Mouse (Mus musculus): ENCODE results near the gene Disc1. TPM values are rescaled to one million over a fixed set of nuclear protein-coding genes. Genes with fewer than 3 reads are reported as not detected.

Disc1 gene
- polyA plus RNA-seq, 1 experiment from 2014 or later = 3.8 TPM

DNA sequence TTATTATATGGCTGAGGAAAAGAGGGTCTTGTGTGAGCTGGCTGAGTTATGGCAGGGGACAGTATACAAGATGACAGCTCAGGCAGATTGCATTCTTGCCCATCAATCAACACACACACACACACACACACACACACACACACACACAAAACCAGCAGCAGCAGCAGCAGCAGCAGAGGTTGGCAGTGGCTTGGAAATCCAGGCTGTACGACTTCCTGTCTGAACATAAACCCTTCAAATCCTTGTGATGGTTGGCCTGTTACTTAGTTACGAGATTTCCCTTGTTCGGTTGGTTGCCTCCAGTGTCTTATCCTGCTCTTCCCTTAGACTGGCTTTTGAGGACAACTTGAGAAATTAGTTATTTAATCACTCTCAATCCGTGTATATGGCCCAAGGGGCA is 188.9 kb downstream of the Disc1 start:
- Histone ChIP-seq H3K4me3 (ENCODE audit: low read depth, low read length) (no peak overlapping the region), H3K4me1 (ENCODE audit: insufficient read depth) (0 out of 2 replicates have a peak, but pooled peaks cover 8% of the 10 kb centered on the region), H3K9ac (no peak overlapping the region), H3K27ac (ENCODE audit: low read depth) (no peak overlapping the region), H3K9me3 (ENCODE audit: low read depth, low read length) (no peaks in the 10 kb centered on the region), H3K4me2 (no peak overlapping the region), H3K36me3 (ENCODE audit: insufficient read depth) (no peaks in the 10 kb centered on the region), H3K27me3 (ENCODE audit: insufficient read depth, low read length) (no peaks in the 10 kb centered on the region)
- DNase-seq (peak; percentile 75), ATAC-seq (ENCODE audit: insufficient read depth) (peak; percentile 38; the same call in 1 of the 2 replicates)
- 23% methylated on average over 4 of the region's 4 CpGs for WGBS
- no peak for TF ChIP-seq CTCF (IDR thresholded peaks at IDR 0.05; ENCODE audit: low read depth)

DNA sequence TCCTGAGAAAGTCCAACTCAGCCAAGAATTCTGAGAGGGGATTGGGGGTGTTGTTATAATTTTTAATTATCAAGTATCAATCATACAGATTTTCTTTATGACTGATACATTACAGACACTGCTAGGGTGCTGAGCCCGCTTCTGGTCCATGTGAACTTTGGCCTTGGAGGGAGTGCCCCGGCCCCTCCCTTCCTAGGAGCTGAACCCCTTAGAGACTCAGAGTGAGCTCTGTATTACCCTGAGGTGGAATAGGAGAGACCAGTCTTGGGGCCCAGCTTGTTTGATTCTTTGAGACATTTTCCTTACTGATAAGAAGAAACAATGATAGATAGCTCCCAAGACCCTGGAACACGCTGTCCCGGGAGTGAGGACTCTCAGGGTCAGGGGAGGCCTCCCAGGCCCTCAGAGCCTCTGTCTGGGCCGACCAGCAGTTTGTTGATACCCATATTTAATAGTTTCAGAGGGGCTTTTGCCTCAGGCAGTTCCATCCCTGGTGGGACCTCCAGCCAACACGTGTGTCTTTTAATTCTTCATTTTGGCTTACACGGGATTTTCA is 192.8 kb downstream of the Disc1 start:
- no peak for TF ChIP-seq CTCF (IDR thresholded peaks at IDR 0.05; ENCODE audit: low read depth)
- 27% methylated on average over 7 of the region's 7 CpGs for WGBS

DNA sequence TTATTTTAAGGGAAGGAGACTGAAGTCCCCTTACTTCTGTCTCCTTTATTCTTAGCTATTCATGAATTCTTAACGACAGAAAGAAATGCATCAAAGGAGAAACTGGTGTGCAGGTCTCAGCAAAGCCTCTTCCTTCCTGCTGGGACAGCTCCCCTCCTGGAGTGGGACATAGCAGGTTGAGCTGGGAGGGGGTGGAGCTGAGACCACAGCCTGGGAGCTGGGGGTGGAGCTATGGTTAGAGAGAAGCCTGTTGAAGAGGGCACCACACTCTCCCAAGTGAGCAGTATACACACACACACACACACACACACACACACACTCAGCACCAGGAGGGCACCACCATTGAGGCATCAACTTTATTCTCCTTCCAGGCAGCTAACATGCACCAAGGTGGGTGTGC is 193.4 kb downstream of the Disc1 start:
- no peak for TF ChIP-seq CTCF (IDR thresholded peaks at IDR 0.05; ENCODE audit: low read depth)
- Histone ChIP-seq H3K4me1 (ENCODE audit: insufficient read depth) (0 out of 2 replicates have a peak, but pooled peaks cover 4% of the 10 kb centered on the region), H3K36me3 (ENCODE audit: insufficient read depth) (no peaks in the 10 kb centered on the region), H3K9me3 (ENCODE audit: low read depth, low read length) (no peaks in the 10 kb centered on the region), H3K27me3 (ENCODE audit: insufficient read depth, low read length) (no peaks in the 10 kb centered on the region), H3K27ac (ENCODE audit: low read depth) (no peak overlapping the region), H3K4me2 (no peak overlapping the region), H3K9ac (no peak overlapping the region), H3K4me3 (ENCODE audit: low read depth, low read length) (no peak overlapping the region)
- ATAC-seq (ENCODE audit: insufficient read depth) = peak; percentile 58; the same call in 1 of the 2 replicates
- WGBS = 0% methylated on average over 1 of the region's 1 CpGs
- no peak for DNase-seq

More for the DNA sequence above, 192.8 kb downstream of the Disc1 start:
- H3K27ac ChIP-seq (ENCODE audit: low read depth) = no peak overlapping the region
- H3K9me3 ChIP-seq (ENCODE audit: low read depth, low read length) = no peaks in the 10 kb centered on the region
- H3K36me3 ChIP-seq (ENCODE audit: insufficient read depth) = no peaks in the 10 kb centered on the region
- H3K4me3 ChIP-seq (ENCODE audit: low read depth, low read length) = no peak overlapping the region
- no peak overlapping the region for H3K9ac ChIP-seq
- H3K4me1 ChIP-seq (ENCODE audit: insufficient read depth) = 0 out of 2 replicates have a peak, but pooled peaks cover 4% of the 10 kb centered on the region
- no peak for ATAC-seq (ENCODE audit: insufficient read depth)
- H3K27me3 ChIP-seq (ENCODE audit: insufficient read depth, low read length) = no peaks in the 10 kb centered on the region
- no peak overlapping the region for H3K4me2 ChIP-seq
- DNase-seq = no peak

DNA sequence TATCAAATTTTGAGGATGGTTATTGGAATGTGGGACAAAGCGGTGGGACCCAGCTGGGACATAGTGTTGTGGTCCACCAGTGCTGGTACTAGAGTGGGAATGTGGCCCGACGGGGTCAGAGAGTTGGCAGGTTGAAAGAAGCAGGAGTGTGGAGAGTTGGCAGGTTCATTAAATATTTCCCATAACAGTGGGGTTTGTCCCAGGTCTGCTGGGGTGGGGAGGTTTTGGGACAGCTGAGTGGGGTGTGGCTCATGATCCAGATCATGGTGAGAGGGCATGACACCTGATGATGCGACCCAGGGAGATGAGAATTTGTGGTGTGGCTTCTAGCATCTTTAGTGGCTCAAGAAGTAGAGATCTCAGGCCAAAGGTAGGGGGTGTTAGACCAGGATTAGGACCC is 199.0 kb downstream of the Disc1 start:
- DNase-seq = no peak
- H3K27ac ChIP-seq (ENCODE audit: low read depth) = no peak overlapping the region

DNA sequence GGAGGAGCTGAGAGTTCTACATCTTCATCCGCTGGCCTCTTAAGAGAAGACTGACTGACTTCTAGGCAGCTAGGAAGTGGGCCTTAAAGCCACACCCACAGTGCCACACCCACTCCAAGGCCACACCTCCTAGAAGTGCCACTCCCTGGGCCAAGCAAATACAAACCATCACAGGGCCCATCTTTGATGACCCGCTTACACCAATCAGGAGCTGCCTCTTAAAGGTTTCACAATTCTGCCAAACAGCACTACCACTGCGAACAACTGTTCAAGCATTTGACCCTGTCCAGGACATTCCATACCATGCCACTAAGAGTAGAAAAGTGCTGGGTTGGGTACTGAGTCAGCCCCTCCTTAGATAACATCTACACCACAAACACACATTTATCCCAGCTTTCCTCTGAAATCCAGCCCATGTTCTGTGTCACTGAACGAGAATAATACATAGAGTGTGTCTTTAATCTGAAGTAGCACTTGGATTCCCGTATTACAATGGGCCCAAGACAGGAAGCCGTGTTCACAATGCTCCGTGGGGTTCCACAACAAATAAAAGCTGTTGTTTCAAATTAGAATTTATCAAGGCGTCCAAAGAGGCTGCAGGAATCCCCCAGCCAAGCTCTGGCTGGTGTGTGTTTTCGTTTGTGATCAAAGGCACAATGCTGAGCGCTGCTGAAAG is 199.6 kb downstream of the Disc1 start:
- 39% methylated on average over 10 of the region's 10 CpGs for WGBS
- peak; percentile 61 for ATAC-seq (ENCODE audit: insufficient read depth)
- H3K36me3 ChIP-seq (ENCODE audit: insufficient read depth) = no peaks in the 10 kb centered on the region
- H3K4me3 ChIP-seq (ENCODE audit: low read depth, low read length) = peak overlapping the region; percentile 35
- peak overlapping the region; percentile 60 for H3K9ac ChIP-seq
- peak overlapping the region; percentile 71 for H3K4me2 ChIP-seq
- H3K4me1 ChIP-seq (ENCODE audit: insufficient read depth) = peaks cover 11% of the 10 kb centered on the region
- DNase-seq = peak; percentile 30
- peak overlapping the region; percentile 85 for H3K27ac ChIP-seq (ENCODE audit: low read depth)
- H3K9me3 ChIP-seq (ENCODE audit: low read depth, low read length) = no peaks in the 10 kb centered on the region
- TF ChIP-seq CTCF (IDR thresholded peaks at IDR 0.05; ENCODE audit: low read depth) = no peak
- H3K27me3 ChIP-seq (ENCODE audit: insufficient read depth, low read length) = no peaks in the 10 kb centered on the region

More for the DNA sequence above, 199.0 kb downstream of the Disc1 start:
- Histone ChIP-seq H3K4me2 (no peak overlapping the region), H3K9me3 (ENCODE audit: low read depth, low read length) (no peaks in the 10 kb centered on the region), H3K4me1 (ENCODE audit: insufficient read depth) (peaks cover 11% of the 10 kb centered on the region), H3K27me3 (ENCODE audit: insufficient read depth, low read length) (no peaks in the 10 kb centered on the region), H3K36me3 (ENCODE audit: insufficient read depth) (no peaks in the 10 kb centered on the region), H3K4me3 (ENCODE audit: low read depth, low read length) (no peak overlapping the region), H3K9ac (no peak overlapping the region)
- no peak for ATAC-seq (ENCODE audit: insufficient read depth)
- 96% methylated on average over 4 of the region's 4 CpGs for WGBS
- TF ChIP-seq CTCF (IDR thresholded peaks at IDR 0.05; ENCODE audit: low read depth) = no peak

DNA sequence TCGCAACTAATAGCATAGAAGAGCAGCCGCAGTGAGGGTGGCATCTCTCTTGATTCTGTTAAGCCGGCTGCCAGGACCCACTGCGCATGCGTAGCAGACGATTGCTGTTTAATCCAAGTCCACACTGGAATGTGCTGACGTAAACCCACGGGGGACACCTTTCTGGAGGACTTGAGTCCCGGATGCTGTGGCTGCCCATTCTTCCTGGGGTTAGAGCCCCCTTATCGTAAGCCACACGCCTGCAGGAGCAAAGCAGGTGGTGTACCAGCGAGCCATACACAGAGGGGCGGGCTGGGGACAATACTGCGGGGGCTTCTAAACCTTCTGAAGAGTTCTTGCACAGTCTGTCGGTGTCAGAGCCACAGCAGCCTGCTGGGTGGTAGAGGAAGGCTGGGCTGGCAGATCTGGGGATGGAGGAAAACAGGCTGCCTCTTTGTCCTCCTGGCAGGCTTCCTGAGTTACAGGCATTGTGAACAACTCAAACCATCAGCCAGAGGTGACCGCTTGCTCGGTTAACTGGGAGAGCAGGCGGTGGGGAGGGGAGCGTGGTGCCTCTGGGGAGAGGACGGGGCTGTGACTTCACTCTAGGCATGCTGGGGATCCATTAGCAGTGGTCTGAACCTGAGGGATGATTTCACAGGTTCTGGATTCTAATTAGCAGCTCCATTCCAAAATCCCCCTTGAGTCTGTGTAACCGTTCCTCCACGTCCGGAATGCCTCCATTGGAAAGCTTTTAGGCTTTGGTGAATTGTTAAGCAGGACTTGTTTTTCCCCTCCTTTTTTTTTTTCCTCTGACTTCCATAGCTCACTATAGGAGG is 200.4 kb downstream of the Disc1 start:
- peak; percentile 93 for DNase-seq
- no peak for TF ChIP-seq CTCF (IDR thresholded peaks at IDR 0.05; ENCODE audit: low read depth)
- Histone ChIP-seq H3K9ac (peak overlapping the region; percentile 60), H3K4me3 (ENCODE audit: low read depth, low read length) (peak overlapping the region; percentile 35), H3K9me3 (ENCODE audit: low read depth, low read length) (no peaks in the 10 kb centered on the region), H3K36me3 (ENCODE audit: insufficient read depth) (no peaks in the 10 kb centered on the region), H3K4me2 (peak overlapping the region; percentile 71), H3K4me1 (ENCODE audit: insufficient read depth) (peaks cover 11% of the 10 kb centered on the region), H3K27me3 (ENCODE audit: insufficient read depth, low read length) (no peaks in the 10 kb centered on the region), H3K27ac (ENCODE audit: low read depth) (peak overlapping the region; percentile 85)
- peak; percentile 72 for ATAC-seq (ENCODE audit: insufficient read depth)
- 26% methylated on average over 23 of the region's 23 CpGs for WGBS
